ENCODE assay signal across 7 mouse cellular contexts in the genomic region with DNA sequence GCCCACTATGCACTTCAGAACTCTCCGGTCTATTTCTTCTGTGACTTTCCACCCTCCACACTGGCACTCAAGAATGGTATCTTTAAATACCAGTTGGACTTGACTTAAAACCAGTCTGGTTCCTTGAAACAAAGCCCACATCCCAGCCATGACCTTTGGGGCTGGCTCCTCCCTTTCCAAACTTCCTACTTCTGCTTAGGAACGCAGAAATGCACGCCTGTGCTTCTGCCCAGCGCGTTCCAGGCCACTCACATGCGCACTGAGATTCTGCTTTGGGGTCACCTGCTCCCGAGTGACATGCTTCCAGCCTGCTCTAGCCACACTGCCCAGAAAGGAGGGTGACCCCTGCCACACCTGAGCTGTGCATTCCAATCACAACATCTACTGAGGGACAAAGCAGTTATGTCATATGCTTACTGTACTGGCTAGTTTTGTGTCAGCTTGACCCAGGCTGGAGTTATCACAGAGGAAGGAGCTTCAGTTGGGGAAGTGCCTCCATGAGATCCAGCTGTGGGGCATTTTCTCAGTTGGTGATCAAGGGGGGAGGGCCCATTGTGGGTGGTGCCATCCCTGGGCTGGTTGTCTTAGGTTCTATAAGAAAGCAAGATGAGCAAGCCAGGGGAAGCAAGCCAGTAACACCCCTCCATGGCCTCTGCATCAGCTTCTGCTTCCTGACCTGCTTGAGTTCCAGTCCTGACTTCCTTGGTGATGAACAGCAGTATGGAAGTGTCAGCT. TPM values are rescaled to one million over a fixed set of nuclear protein-coding genes. Genes with fewer than 3 reads are reported as not detected.
DNase-seq lines count a peak whose midpoint lies in the region; ATAC-seq and TF ChIP-seq lines count a peak whose summit lies in the region.
"Not testable (repeated sequence)": the region's sequence is repeated elsewhere in the genome, so short reads cannot be mapped to it uniquely, and the experiment has no call there.

No protein-coding gene starts in this region.

- peak; percentile 48 for DNase-seq in adrenal gland, adult 2 months
- DNase-seq in liver, postnatal 0 days: not testable (repeated sequence)
- peak; percentile 49 for DNase-seq in lung, postnatal 0 days (ENCODE audit: low spot score)
- peak; percentile 23 for DNase-seq in urinary bladder, postnatal 25 days (ENCODE audit: low spot score)

- not testable (repeated sequence) for H3K27me3 ChIP-seq in liver, postnatal 0 days (ENCODE audit: insufficient read depth, low read length); lung, postnatal 0 days (replicated peaks; ENCODE audit: insufficient read depth, low read length); stomach, embryonic 14.5 days (ENCODE audit: control insufficient read depth, insufficient read depth, low read length)

- not testable (repeated sequence) for TF ChIP-seq CTCF in liver, postnatal 0 days (IDR thresholded peaks at IDR 0.05; ENCODE audit: low read depth); lung, postnatal 0 days (IDR thresholded peaks at IDR 0.05)

- H3K9ac ChIP-seq in liver, postnatal 0 days (replicated peaks); lung, postnatal 0 days (replicated peaks; ENCODE audit: low read depth); stomach, embryonic 14.5 days (replicated peaks; ENCODE audit: low read depth, low read length): not testable (repeated sequence)

- ATAC-seq in common myeloid progenitor, adult 5-6 weeks (replicated peaks; ENCODE audit: low read depth, poor library complexity, severe bottlenecking): peak; percentile 47
- ATAC-seq in liver, postnatal 0 days: peak; percentile 12; the same call in 1 of the 2 replicates
- peak; percentile 63 for ATAC-seq in lung, postnatal 0 days
- peak; percentile 69 for ATAC-seq in megakaryocyte, adult 5-6 weeks (ENCODE audit: poor library complexity, severe bottlenecking)
- ATAC-seq in stomach, embryonic 14.5 days (ENCODE audit: insufficient number of reproducible peaks, insufficient read depth, low FRiP score, low read depth): 0 out of 2 replicates have a peak, but pooled peaks have one; percentile 11

- H3K4me3 ChIP-seq in liver, postnatal 0 days (ENCODE audit: low read depth, low read length); lung, postnatal 0 days (ENCODE audit: low read depth, low read length); stomach, embryonic 14.5 days (ENCODE audit: low read depth, low read length): not testable (repeated sequence)

- not testable (repeated sequence) for H3K27ac ChIP-seq in liver, postnatal 0 days (ENCODE audit: low read depth); lung, postnatal 0 days (ENCODE audit: low read length); stomach, embryonic 14.5 days (ENCODE audit: low read length)

- WGBS in liver, postnatal 0 days (ENCODE audit: insufficient replicate concordance): 56% methylated on average over 7 of the region's 7 CpGs
- 51% methylated on average over 7 of the region's 7 CpGs for WGBS in lung, postnatal 0 days
- 64% methylated on average over 7 of the region's 7 CpGs for WGBS in stomach, embryonic 14.5 days

- H3K4me2 ChIP-seq in liver, postnatal 0 days (ENCODE audit: low read depth, low read length); lung, postnatal 0 days (replicated peaks; ENCODE audit: low read depth, low read length); stomach, embryonic 14.5 days (replicated peaks; ENCODE audit: low read depth, low read length): not testable (repeated sequence)

- not testable (repeated sequence) for TF ChIP-seq EP300 in liver, postnatal 0 days (IDR thresholded peaks at IDR 0.05; ENCODE audit: low read depth); lung, postnatal 0 days (IDR thresholded peaks at IDR 0.05)

- H3K9me3 ChIP-seq in liver, postnatal 0 days (ENCODE audit: low read length); lung, postnatal 0 days (ENCODE audit: low read length); stomach, embryonic 14.5 days (ENCODE audit: control insufficient read depth, low read depth, low read length): not testable (repeated sequence)

- H3K36me3 ChIP-seq in liver, postnatal 0 days (replicated peaks; ENCODE audit: insufficient read depth, low read length); lung, postnatal 0 days (ENCODE audit: insufficient read depth, low read length); stomach, embryonic 14.5 days (ENCODE audit: control insufficient read depth, insufficient read depth, low read length): not testable (repeated sequence)

- not testable (repeated sequence) for H3K4me1 ChIP-seq in liver, postnatal 0 days (ENCODE audit: insufficient read depth); lung, postnatal 0 days (ENCODE audit: insufficient read depth, low read depth, low read length); stomach, embryonic 14.5 days (ENCODE audit: control insufficient read depth, insufficient read depth, low read length)

RNA-seq across cellular contexts. Expression of a gene that starts 7.6 kb away (rescaled TPM):
- 10 to 100 TPM in 1 of 2 experiments, 1 to 10 TPM in 1; 8.6 to 13.0 TPM for total RNA-seq in adrenal gland, adult 2 months (2021)
- 25.7 and 39.3 TPM in 2 replicates for polyA plus RNA-seq in adrenal gland, adult 2 months (2012; rRNA removed)
- 48.2 and 49.4 TPM in 2 replicates for total RNA-seq in common myeloid progenitor, adult 5-6 weeks (2017)
- polyA plus RNA-seq in liver, postnatal 0 days (2015; fragmentation: Nextera tagmentation; extraction: Ambion mirVana): 7.7 and 8.0 TPM in 2 replicates
- polyA plus RNA-seq in lung, postnatal 0 days (2015; fragmentation: Nextera tagmentation; extraction: Ambion mirVana): 7.5 and 8.3 TPM in 2 replicates
- 81.7 and 97.9 TPM in 2 replicates for total RNA-seq in megakaryocyte, adult 5-6 weeks (2015)
- total RNA-seq in megakaryocyte, adult 5-6 weeks (2017): 99.6 and 110 TPM in 2 replicates
- polyA plus RNA-seq in stomach, embryonic 14.5 days (2014; fragmentation: Nextera tagmentation; extraction: Ambion mirVana): 3.6 and 3.8 TPM in 2 replicates

RNA-seq across cellular contexts. Expression of a gene that starts 26.7 kb away (rescaled TPM):
- total RNA-seq in adrenal gland, adult 2 months (2021): 10 to 100 TPM; 10.7 to 14.1 TPM
- polyA plus RNA-seq in adrenal gland, adult 2 months (2012; rRNA removed): 11.1 and 15.2 TPM in 2 replicates
- total RNA-seq in common myeloid progenitor, adult 5-6 weeks (2017): 7.2 and 7.3 TPM in 2 replicates
- polyA plus RNA-seq in liver, postnatal 0 days (2015; fragmentation: Nextera tagmentation; extraction: Ambion mirVana): 3.9 and 4.4 TPM in 2 replicates
- polyA plus RNA-seq in lung, postnatal 0 days (2015; fragmentation: Nextera tagmentation; extraction: Ambion mirVana): 2.9 and 4.1 TPM in 2 replicates
- total RNA-seq in megakaryocyte, adult 5-6 weeks (2015): 18.6 and 28.4 TPM in 2 replicates
- total RNA-seq in megakaryocyte, adult 5-6 weeks (2017): 24.1 and 24.9 TPM in 2 replicates
- polyA plus RNA-seq in stomach, embryonic 14.5 days (2014; fragmentation: Nextera tagmentation; extraction: Ambion mirVana): 4.5 and 6.1 TPM in 2 replicates

Comparison
In these comparisons a context has a peak if more than half of its experiments do, and no peak if none do; other contexts are left out.
1. ATAC-seq: peak in every context shown above with its lines; median percentile 69 in megakaryocyte, adult 5-6 weeks; 63 in lung, postnatal 0 days; 47 in common myeloid progenitor, adult 5-6 weeks; 12 in liver, postnatal 0 days; 11 in stomach, embryonic 14.5 days.